15 mouse cellular contexts compared by ENCODE assay signal in genomic region chr7:54767341-54767740, GRCm38 (mm10).
"Had no signal": no experiment of that assay in that cellular context is flagged by ENCODE, and none has a peak within 500 bp of the region (broad histone marks: within the 10 kb centered on the region; RNA-seq: fewer than 3 reads in every experiment).

No protein-coding gene starts in this region.

- DNase-seq: heart, postnatal 10 days; heart, postnatal 14 days; heart, postnatal 36 days; heart, postnatal 4 days; kidney, adult 18-20 months; kidney, adult 2 months; kidney, adult 8-10 months; kidney, adult 9 months; kidney, postnatal 10 days; kidney, postnatal 14 days; kidney, postnatal 25 days; kidney, postnatal 36 days; kidney, postnatal 4 days; layer of hippocampus, adult 9-11 months; layer of hippocampus, postnatal 36 days had no signal
